8 mouse cellular contexts compared by ENCODE assay signal in genomic region chr7:45785388-45786135, GRCm38 (mm10). TPM values are rescaled to one million over a fixed set of nuclear protein-coding genes. Genes with fewer than 3 reads are reported as not detected.
DNase-seq lines count a peak whose midpoint lies in the region; ATAC-seq and TF ChIP-seq lines count a peak whose summit lies in the region.

No protein-coding gene starts in this region.

- no peaks in the 10 kb centered on the region for H3K36me3 ChIP-seq in thymus, adult 2 months (ENCODE audit: control insufficient read depth, insufficient read depth, low read length)
- no peaks in the 10 kb centered on the region for H3K36me3 ChIP-seq in intestine, embryonic 15.5 days
- no peaks in the 10 kb centered on the region for H3K36me3 ChIP-seq in myocyte (ENCODE audit: control insufficient read depth, insufficient read depth)

- H3K4me3 ChIP-seq in gastrocnemius, adult 2 months = peak overlapping the region; percentile 50
- H3K4me3 ChIP-seq in thymus, adult 2 months (ENCODE audit: control insufficient read depth, insufficient read depth, low read length) = no peak overlapping the region
- peak overlapping the region; percentile 45 for H3K4me3 ChIP-seq in intestine, embryonic 15.5 days (replicated peaks)
- H3K4me3 ChIP-seq in myocyte = no peak overlapping the region

- H3K9me3 ChIP-seq in intestine, embryonic 15.5 days = no peaks in the 10 kb centered on the region

- H3K4me1 ChIP-seq in thymus, adult 2 months (replicated peaks; ENCODE audit: control insufficient read depth, insufficient read depth, low read length) = peaks cover 19% of the 10 kb centered on the region
- peaks cover 34% of the 10 kb centered on the region for H3K4me1 ChIP-seq in intestine, embryonic 15.5 days (replicated peaks)

- ATAC-seq in intestine, embryonic 15.5 days = peak; percentile 34

- WGBS in thymus, adult 2 months = 7% methylated on average over 40 of the region's 42 CpGs
- under 1% methylated on average over 39 of the region's 42 CpGs for WGBS in intestine, embryonic 15.5 days

- intact Hi-C loops in gastrocnemius, adult 2 months (cut with DNase I) = no loop called here
- intact Hi-C loops in gastrocnemius, postnatal 14 days (cut with DNase I; ENCODE audit: low total_unique reads) = no loop called here

- H3ac ChIP-seq in myocyte (ENCODE audit: control insufficient read depth, insufficient read length) = no peak overlapping the region

- no peaks in the 10 kb centered on the region for H3K79me2 ChIP-seq in myocyte (ENCODE audit: control insufficient read depth, insufficient read depth)

- peak overlapping the region; percentile 79 for H3K4me2 ChIP-seq in intestine, embryonic 15.5 days (replicated peaks)
- peak overlapping the region; percentile 12 for H3K4me2 ChIP-seq in myocyte (ENCODE audit: low read depth)

- no peak for DNase-seq in gastrocnemius, adult 2 months
- DNase-seq in gastrocnemius, postnatal 14 days = no peak
- DNase-seq in thymus, postnatal 4 days = peak; percentile 44
- DNase-seq in thymus, adult 2 months = no peak
- no peak for DNase-seq in lung, postnatal 10 days
- no peak for DNase-seq in urinary bladder, adult 18-20 months (ENCODE audit: low spot score in 2 of 2)

- H3K27ac ChIP-seq in gastrocnemius, adult 2 months = no peak overlapping the region
- H3K27ac ChIP-seq in thymus, adult 2 months (ENCODE audit: control insufficient read depth, insufficient read depth, low read length) = no peak overlapping the region
- no peak overlapping the region for H3K27ac ChIP-seq in intestine, embryonic 15.5 days

- peak overlapping the region; percentile 39 for H3K9ac ChIP-seq in intestine, embryonic 15.5 days

- no peak for TF ChIP-seq CTCF in gastrocnemius, adult 2 months (IDR thresholded peaks at IDR 0.05)
- no peak for TF ChIP-seq CTCF in thymus, adult 2 months (IDR thresholded peaks at IDR 0.05; ENCODE audit: borderline replicate concordance, control insufficient read depth, extremely low read depth, insufficient read depth, low read length, poor library complexity)

- no peak for TF ChIP-seq POLR2A in thymus, adult 2 months (IDR thresholded peaks at IDR 0.05; ENCODE audit: control insufficient read depth, extremely low read depth, insufficient read depth, low read length, poor library complexity)
- TF ChIP-seq POLR2A in myocyte (IDR thresholded peaks at IDR 0.05; ENCODE audit: insufficient read length, low read depth) = no peak

- H3K27me3 ChIP-seq in thymus, adult 2 months (ENCODE audit: control insufficient read depth, insufficient read depth, low read length) = peaks cover 10% of the 10 kb centered on the region; the same call in 1 of the 2 replicates
- no peaks in the 10 kb centered on the region for H3K27me3 ChIP-seq in intestine, embryonic 15.5 days (replicated peaks)
- H3K27me3 ChIP-seq in myocyte (ENCODE audit: control insufficient read depth, insufficient read depth, insufficient read length) = peaks cover 41% of the 10 kb centered on the region

TF ChIP-seq in myocyte, 11 proteins besides CTCF, POLR2A, EP300 and RAD21:
- TF ChIP-seq TCF3 (IDR thresholded peaks at IDR 0.05; ENCODE audit: insufficient read length, low read depth) = no peak
- TF ChIP-seq CEBPB (IDR thresholded peaks at IDR 0.05; ENCODE audit: insufficient read depth, poor library complexity, severe bottlenecking) = no peak
- TF ChIP-seq USF1 (IDR thresholded peaks at IDR 0.05; ENCODE audit: low read depth) = no peak
- no peak for TF ChIP-seq REST (IDR thresholded peaks at IDR 0.05; ENCODE audit: insufficient read depth, insufficient read length)
- no peak for TF ChIP-seq TCF12 (IDR thresholded peaks at IDR 0.05; ENCODE audit: insufficient read depth, poor library complexity, severe bottlenecking)
- TF ChIP-seq MYOD1 (IDR thresholded peaks at IDR 0.05; ENCODE audit: control insufficient read depth in 1 of 3, insufficient read length in 2 of 3, low read depth in 2 of 3) = no peak
- no peak for TF ChIP-seq MAX (IDR thresholded peaks at IDR 0.05; ENCODE audit: low read depth)
- TF ChIP-seq SRF (IDR thresholded peaks at IDR 0.05; ENCODE audit: control insufficient read depth, insufficient read length, low read depth) = no peak
- no peak for TF ChIP-seq MYOG (IDR thresholded peaks at IDR 0.05; ENCODE audit: control insufficient read depth in 1 of 3, insufficient read depth in 1 of 3, insufficient read length in 2 of 3, low read depth in 2 of 3)
- no peak for TF ChIP-seq E2F4 (IDR thresholded peaks at IDR 0.05; ENCODE audit: insufficient read depth)
- TF ChIP-seq POLR2AphosphoS2 (IDR thresholded peaks at IDR 0.05; ENCODE audit: insufficient read length, low read depth) = no peak

RNA-seq across cellular contexts. Expression of gene Sult2b1, which starts 1.1 kb away (rescaled TPM):
- not detected for total RNA-seq in gastrocnemius, adult 2 months (2021)
- not detected for total RNA-seq in gastrocnemius, postnatal 14 days (2021)
- 3.8 and 3.9 TPM in 2 replicates for polyA plus RNA-seq in thymus, adult 2 months (2012; rRNA removed)
- polyA plus RNA-seq in intestine, embryonic 15.5 days (2015; fragmentation: Nextera tagmentation; extraction: Ambion mirVana) = 2.8 and 2.9 TPM in 2 replicates
- 0.47 TPM for polyA plus RNA-seq in myocyte (2012; fragmentation: generic; extraction: Trizol)

RNA-seq across cellular contexts. Expression of gene Lmtk3, which starts 2.0 kb away (rescaled TPM):
- under 1 TPM in 1 of 2 experiments, not detected in 1; 0.06 TPM for total RNA-seq in gastrocnemius, adult 2 months (2021)
- total RNA-seq in gastrocnemius, postnatal 14 days (2021) = under 1 TPM; 0.11 to 0.39 TPM
- 0.84 and 1.2 TPM in 2 replicates for polyA plus RNA-seq in thymus, adult 2 months (2012; rRNA removed)
- 0.43 and 0.90 TPM in 2 replicates for polyA plus RNA-seq in intestine, embryonic 15.5 days (2015; fragmentation: Nextera tagmentation; extraction: Ambion mirVana)
- 0.11 TPM for polyA plus RNA-seq in myocyte (2012; fragmentation: generic; extraction: Trizol)

RNA-seq across cellular contexts. Expression of gene Cyth2, which starts 28.8 kb away (rescaled TPM):
- 10 to 100 TPM; 29.6 to 33.2 TPM for total RNA-seq in gastrocnemius, adult 2 months (2021)
- 10 to 100 TPM; 34.6 to 35.8 TPM for total RNA-seq in gastrocnemius, postnatal 14 days (2021)
- polyA plus RNA-seq in thymus, adult 2 months (2012; rRNA removed) = 65.8 and 71.5 TPM in 2 replicates
- polyA plus RNA-seq in intestine, embryonic 15.5 days (2015; fragmentation: Nextera tagmentation; extraction: Ambion mirVana) = 89.0 and 92.0 TPM in 2 replicates
- 145 TPM for polyA plus RNA-seq in myocyte (2012; fragmentation: generic; extraction: Trizol)

RNA-seq across cellular contexts. Expression of gene Kcnj14, which starts 39.0 kb away (rescaled TPM):
- total RNA-seq in gastrocnemius, adult 2 months (2021) = under 1 TPM in 1 of 2 experiments, not detected in 1; 0.20 TPM
- under 1 TPM; 0.16 to 0.18 TPM for total RNA-seq in gastrocnemius, postnatal 14 days (2021)
- polyA plus RNA-seq in thymus, adult 2 months (2012; rRNA removed) = 0.36 and 1.3 TPM in 2 replicates
- 0.88 and 1.0 TPM in 2 replicates for polyA plus RNA-seq in intestine, embryonic 15.5 days (2015; fragmentation: Nextera tagmentation; extraction: Ambion mirVana)
- 0.05 TPM for polyA plus RNA-seq in myocyte (2012; fragmentation: generic; extraction: Trizol)

RNA-seq across cellular contexts. Expression of gene Grwd1, which starts 45.2 kb away (rescaled TPM):
- total RNA-seq in gastrocnemius, adult 2 months (2021) = 10 to 100 TPM; 14.6 to 16.0 TPM
- total RNA-seq in gastrocnemius, postnatal 14 days (2021) = 10 to 100 TPM; 10.5 to 16.5 TPM
- 22.4 and 27.7 TPM in 2 replicates for polyA plus RNA-seq in thymus, adult 2 months (2012; rRNA removed)
- 67.1 and 71.3 TPM in 2 replicates for polyA plus RNA-seq in intestine, embryonic 15.5 days (2015; fragmentation: Nextera tagmentation; extraction: Ambion mirVana)
- 36.2 TPM for polyA plus RNA-seq in myocyte (2012; fragmentation: generic; extraction: Trizol)

Comparison
In these comparisons a context has a peak if more than half of its experiments do, and no peak if none do; other contexts are left out.
1. H3K4me3 ChIP-seq: peak in gastrocnemius, adult 2 months (single experiment) and intestine, embryonic 15.5 days (single experiment); none in thymus, adult 2 months (single experiment) and myocyte (single experiment).